Mouse (Mus musculus) spleen, adult 12 weeks (tissue): ENCODE results near the gene Farsb.
A peak's percentile ranks its signal among the peaks of the same experiment; 100 is the strongest.
"Not testable (repeated sequence)": the region's sequence is repeated elsewhere in the genome, so short reads cannot be mapped to it uniquely, and the experiment has no call there.

Experiments
- DNase-seq: peaks from one replicate; pipeline ENCODE4 v3.0.0; 2022; ENCODE audit warnings: low spot score

Gene Farsb

DNA sequence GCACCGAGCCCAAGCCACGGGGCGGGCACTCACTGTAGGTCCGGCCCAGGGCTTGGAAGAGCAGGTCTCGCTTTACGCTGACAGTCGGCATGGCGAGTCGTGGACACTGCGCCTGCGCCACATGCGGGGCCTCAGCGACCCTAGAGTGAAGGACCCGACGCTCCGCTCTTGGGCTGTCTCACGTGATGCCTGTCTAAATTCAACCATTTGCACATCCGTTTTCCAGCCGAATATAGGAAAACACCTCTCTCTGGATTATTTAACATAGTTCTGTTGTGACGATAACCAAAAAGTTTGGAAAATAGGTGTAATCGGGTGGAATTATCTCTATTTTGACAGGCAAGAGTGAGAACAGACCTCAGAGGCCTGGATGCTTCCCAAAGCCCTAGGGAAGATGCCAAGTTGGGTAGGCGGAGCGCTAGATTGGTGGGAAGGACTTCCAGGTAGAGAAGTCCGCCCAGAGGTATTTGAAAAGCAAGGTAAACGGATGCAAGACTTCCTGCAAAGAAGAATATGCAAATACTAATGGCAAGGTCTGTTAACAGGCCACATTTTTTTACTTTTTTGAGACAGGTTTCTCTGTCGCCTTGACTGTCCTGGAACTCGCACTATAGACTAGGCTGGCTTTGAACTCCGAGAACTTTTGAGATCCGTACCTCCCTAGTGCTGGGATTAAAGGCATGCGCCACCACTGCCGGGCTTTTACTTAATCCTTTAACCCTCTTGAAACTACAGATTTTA lies at the start of gene Farsb:
TSS of gene Farsb (minus strand) at position 146 of the 741 bp plus-strand sequence.
- peak; percentile 81 for DNase-seq

DNA sequence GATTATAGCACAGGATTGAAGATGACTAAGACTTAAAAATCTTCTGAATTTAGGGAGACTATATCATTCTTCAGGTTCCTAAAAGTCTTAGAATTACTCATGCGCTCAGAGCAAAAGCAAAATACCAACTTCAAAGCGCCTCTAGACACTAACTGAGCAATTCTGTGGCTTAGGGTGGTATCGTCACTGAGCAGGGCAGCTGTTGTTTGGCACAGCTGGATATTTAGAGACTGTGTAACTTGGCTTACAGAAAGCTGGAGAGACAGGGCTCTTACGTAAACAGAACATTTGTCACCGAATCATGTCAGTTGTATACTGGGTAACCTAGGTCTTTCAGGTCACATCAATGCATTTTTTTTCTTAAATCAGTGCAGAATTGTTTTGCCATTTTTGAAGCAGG lies 49.7 kb upstream of the Farsb start:
- no peak for DNase-seq

DNA sequence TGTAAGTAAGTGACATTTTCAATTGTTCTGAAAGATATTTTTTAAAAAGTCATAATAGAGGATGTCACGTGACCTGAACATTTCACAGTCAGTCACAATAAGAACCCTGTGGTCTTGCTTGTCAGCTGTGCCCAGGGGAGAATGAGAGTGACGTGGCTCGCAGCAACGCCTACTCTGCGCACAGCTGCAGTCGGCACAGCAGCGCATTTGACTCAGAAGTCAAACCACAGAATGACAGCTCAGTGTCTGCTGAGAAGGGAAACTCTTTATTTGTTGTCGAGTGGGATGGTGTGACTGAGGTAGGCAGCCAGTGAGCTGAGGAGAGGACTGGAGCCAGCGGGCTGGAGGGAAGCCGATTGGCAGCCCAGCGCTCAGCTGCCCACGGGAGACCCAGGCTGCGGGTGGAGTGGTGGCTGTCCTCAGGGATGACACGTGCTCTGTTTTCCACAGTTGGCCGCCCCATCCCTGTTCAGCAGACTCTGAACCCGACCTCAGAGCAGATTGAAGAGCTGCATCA lies 48.9 kb upstream of the Farsb start:
- DNase-seq, result peak; percentile 57

GRCm38 (mm10) chr1:78536310-78537164 lies 47.8 kb upstream of the Farsb start:
- peak; percentile 42 for DNase-seq

DNA sequence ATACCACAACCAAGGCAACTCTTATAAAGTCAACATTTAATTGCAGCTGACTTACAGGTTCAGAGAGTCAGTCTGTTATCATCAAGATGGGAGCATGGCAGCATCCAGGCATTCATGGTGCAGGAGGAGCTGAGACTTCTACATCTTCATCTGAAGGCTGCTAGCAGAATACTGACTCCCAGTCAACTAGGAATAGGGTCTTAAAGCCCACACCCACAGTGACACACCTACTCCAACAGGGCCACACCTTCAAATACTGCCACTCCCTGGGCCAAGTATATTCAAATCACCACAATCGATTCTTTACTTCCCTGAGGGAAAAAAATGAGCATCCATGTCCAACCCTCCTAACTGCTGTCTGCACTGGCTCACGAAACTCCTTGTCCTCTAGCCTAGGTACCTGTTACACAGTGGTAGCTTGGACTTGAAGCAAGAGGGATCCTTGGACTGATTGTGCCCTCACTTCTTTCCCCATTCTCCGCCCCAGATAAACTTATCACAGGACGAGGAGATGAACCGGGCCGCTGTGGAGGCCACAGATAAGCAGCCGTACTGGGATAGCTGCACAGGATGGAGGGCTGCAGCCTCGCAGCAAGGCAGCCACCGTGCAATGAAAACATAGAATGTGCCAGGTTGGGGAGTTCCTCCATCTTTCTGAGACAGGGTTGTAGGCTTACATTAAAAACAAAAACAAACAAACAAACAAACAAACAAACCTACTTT lies 45.9 kb upstream of the Farsb start:
- DNase-seq, result no peak

GRCm38 (mm10) chr1:78532184-78532800 lies 43.6 kb upstream of the Farsb start:
- DNase-seq, result no peak

DNA sequence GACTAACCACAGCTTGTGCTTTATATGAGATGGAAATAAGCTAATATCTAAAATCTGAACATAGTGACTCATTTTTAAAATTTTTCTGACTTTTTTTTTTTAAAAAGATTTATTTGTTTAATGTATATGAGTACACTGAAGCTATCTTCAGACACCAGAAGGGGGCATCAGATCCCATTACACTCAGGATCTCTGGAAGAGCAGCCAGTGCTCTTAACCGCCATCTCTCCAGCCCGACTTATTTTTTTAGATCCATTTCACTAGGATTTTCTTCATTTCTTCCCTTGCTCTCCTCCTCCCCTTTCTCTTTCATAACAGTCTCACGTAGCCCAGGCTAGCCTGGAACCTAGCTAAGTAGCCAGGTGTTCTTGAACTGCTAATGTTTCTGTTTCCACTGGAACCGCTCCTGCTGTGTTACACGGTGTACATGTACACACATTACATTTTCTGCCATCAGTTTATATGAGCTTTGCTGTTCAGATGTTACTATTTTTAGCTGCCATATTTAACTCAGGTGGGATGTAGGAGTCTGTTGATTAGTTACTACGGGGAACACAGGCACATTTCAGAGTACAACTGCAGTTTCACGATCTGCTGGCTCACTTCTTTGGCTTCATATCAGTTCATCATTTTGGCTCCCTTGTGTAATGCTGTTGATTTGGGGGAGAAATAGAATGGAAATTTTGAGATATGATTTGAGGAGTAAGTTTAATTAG lies 42.0 kb upstream of the Farsb start:
- DNase-seq, result no peak

- DNase-seq, result no peak
These were observed 40.3 kb upstream of the Farsb start for GRCm38 (mm10) chr1:78529011-78529410.

GRCm38 (mm10) chr1:78528356-78528755 lies 39.7 kb upstream of the Farsb start:
- DNase-seq, result no peak

GRCm38 (mm10) chr1:78525189-78525886 lies 36.6 kb upstream of the Farsb start:
- DNase-seq, result peak; percentile 21

DNA sequence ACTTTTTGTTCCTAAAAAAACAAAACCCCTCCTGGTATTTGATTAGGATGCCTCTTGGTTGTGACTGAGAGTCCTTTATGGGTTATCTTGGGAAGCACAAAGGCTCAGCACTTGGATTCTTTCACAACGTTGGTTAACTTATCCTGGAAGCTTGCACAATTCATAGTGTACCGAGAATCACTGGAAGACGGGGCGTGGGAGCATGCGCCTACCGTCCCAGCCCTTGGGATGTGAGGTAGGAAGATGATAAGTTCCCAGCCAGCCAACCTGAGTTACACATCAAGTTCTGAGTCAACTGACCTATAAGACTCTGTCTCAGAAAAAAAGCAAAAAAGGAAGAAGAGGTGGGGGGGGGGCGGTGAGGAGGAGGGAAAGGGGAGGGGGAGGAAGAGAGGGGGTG lies 30.2 kb upstream of the Farsb start:
- no peak for DNase-seq

DNA sequence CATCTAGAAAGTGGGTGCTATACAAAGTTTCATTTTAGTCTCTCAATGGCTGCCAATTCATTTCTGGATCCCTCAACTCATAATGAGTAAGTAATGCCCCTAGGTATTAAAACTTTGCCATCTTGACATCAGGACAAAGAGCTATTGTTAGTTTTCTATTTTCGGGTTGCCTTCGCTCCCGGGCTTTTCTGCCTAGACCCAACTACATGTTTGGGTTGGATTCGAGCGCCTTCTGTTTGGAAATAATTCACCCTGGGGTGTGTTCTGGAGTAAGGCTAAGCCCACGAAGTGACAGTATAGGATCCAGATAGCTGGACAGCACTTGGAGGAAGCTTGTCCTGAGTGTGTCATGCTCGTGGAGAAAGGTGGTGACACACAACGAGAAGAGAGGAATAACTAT lies 24.1 kb upstream of the Farsb start:
- DNase-seq, result no peak

DNA sequence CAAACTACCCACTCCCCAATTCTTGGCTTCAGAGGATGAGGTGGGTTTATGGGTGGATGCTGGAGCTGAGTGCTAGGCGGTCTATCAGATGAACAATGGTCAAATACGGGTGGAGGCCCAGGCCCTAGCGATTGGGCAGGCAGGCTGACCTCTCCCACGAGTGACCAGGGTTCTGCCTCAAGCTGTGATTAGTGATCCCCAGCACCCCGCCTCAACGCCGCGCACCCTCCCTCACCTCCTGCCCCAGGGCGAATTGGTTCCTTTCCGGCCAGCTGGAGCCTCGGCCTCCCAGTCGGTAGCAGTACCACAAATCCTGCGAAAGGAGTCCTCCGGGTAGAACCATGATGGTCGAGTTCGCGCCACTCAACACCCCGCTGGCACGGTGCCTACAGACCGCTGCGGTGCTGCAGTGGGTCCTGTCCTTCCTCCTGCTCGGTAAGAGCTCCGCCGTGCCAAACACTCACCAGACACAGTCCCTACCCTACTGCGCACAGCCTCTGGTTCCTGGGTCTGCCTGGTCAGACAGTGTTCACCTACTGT lies 23.0 kb upstream of the Farsb start, which contains the start of gene BC035947:
TSS of gene BC035947 (minus strand) at position 538 of the 540 bp plus-strand sequence.
- DNase-seq, result no peak

GRCm38 (mm10) chr1:78510862-78511261 lies 22.2 kb upstream of the Farsb start, which contains the start of gene Mogat1:
Gene Mogat1 (plus strand): TSS chr1:78510991.
- no peak for DNase-seq

DNA sequence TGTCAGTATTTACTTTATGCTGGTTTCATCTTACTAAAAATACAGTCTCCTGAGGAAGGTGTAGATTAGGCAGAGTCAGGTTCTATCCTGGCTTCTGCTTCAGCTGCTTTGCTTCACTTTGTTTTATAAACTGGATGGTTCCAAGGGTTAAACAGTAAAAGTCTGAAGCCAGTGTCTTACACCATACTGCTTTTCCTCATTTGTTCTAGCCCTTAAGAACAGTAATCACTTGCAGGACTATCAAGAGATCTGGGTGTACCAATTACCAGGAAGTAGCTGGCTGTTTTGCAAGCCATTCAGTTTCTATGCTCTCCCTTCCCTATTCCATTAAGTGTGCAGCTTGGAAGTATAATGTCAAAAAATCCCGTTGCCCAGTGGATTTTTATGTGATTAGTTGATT lies 18.4 kb upstream of the Farsb start:
- DNase-seq, result no peak

DNA sequence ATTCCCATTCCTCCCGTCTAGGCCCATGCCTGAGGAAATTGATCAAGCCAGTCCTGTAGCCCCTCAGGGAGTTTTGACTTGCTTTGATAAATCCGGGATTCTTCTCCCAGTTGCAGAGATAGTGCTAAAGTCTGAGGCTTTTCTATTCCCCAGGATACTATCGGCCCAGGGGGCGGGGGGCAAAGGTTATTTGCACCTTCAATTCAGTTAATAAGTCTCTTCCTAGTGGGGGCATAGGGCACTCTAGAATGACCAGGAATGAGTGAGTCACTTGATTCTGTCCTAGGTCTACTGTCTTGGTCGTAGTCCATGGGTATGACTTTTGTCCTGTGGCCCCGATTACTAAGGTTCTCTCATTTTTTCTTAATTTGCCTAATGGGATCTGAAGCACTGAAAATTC lies 13.8 kb upstream of the Farsb start:
- no peak for DNase-seq

DNA sequence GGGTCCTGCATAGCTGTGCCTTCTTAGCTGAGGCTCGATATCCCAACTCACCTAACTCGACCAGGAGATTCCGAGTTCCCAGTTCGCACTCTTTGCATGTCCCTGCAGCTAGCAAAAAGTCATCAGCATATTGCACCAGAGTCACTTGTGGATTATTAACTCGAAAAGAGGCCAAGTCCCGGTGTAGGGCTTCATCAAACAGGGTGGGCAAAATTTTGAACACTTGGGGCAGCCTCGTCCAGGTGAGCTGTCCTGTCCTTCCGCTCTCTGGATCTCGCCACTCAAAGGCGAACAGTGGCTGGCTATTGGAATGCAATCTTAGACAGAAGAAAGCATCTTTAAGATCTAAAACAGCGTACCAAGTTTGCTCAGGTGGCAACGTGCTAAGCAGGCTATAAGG lies 13.2 kb upstream of the Farsb start:
- not testable (repeated sequence) for DNase-seq

DNA sequence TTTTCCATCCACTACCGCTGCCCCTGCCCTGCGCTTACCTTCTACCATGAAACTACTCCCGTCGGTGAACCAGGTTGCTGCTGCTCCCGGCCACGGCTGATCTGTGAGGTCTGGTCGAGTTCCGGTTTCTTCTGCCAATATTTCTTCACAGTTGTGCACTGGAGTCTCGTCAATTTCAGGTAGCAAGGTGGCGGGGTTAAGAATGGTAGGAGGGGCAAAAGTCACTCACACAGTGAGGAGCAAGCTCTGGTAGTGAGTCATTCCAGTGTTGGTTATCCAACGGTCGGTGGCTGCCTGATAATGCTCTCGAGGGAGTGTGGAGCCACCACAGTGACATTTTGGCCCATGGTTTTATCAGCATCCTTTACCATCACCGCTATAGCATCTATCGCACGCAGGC lies 12.3 kb upstream of the Farsb start:
- DNase-seq, result no peak

DNA sequence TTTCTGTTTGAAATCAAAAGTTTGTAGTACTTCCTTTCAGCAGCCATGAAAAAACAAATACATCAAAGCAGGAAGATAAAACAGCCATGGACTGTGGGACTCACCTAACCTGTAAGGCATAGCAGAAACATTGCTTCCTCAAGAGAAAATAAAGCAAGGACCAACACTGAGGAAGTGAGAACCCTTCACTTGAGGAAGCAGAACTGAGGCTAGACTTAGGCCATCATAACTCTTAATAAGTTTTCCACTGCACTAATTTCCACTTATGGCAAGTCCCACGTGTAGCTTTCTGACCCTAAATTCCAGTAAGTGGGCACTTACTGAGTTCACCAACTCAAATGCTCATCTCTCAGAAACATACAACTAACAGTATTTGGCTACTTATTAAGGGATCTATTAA lies 1.4 kb upstream of the Farsb start:
- DNase-seq, result no peak

GRCm38 (mm10) chr1:78488427-78488751 lies 308 bp downstream of the Farsb start:
- no peak for DNase-seq
